Mouse (Mus musculus) bone marrow macrophage, adult 2 months (primary cell): ENCODE measurements around the gene Olfr611. TPM values are rescaled to one million over a fixed set of nuclear protein-coding genes. Genes with fewer than 3 reads are reported as not detected.
"Not testable (repeated sequence)": the region's sequence is repeated elsewhere in the genome, so short reads cannot be mapped to it uniquely, and the experiment has no call there.

Source experiments
- H3K27ac ChIP-seq: 2 replicates; pipeline ENCODE4 v1.5.1; 2012; ENCODE audit warnings: low read depth, low read length; ENCODE audit not compliant: insufficient read depth
- H3K4me1 ChIP-seq: 2 replicates; pipeline ENCODE4 v1.6.1; 2012; ENCODE audit warnings: low read length; ENCODE audit not compliant: control insufficient read depth, insufficient read depth
- H3K4me3 ChIP-seq: 2 replicates; pipeline ENCODE4 v1.5.1; 2012; ENCODE audit warnings: mild to moderate bottlenecking, low read length, moderate library complexity; ENCODE audit not compliant: insufficient read depth
- CTCF ChIP-seq: IDR thresholded peaks from 2 replicates; pipeline ENCODE4 v1.5.1; 2012; ENCODE audit warnings: low read depth, mild to moderate bottlenecking, low read length, moderate library complexity
- POLR2A ChIP-seq: IDR thresholded peaks from 2 replicates; pipeline ENCODE4 v1.6.1; 2012; ENCODE audit warnings: mild to moderate bottlenecking, low read depth, low read length, borderline replicate concordance
- polyA plus RNA-seq: library from polyadenylated mRNA; stranded (reverse); fragments of >200 nt; gene quantifications from 2 replicates; pipeline ENCODE4 v1.2.4, GENCODE M21; 2012; ENCODE audit not compliant: missing spikeins, insufficient read depth, insufficient read length

Gene Olfr611
- not detected in 2 replicates for polyA plus RNA-seq

DNA sequence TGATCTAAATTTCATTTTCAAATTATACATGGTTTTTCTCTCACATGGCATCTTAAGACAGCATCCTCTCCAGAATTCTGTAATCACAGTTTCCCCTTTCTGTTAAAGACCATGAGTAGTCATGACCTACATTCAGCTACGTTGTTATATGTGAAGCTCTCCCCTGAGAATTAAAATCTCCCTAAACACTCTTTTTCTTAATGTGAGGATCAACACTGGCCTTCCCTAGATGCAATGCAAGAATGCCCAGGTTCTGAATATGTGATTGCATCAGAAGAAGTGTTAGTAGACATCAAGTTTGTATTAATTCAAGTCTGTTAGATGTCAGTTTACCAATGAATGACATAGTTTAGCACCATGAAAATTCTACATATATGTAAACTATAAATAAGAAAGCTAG, at the start of gene Olfr611:
Gene Olfr611, minus strand, starts transcription at position 101 of the 400 bp plus-strand sequence.
- H3K4me3 ChIP-seq, H3K27ac ChIP-seq, H3K4me1 ChIP-seq: not testable (repeated sequence)

DNA sequence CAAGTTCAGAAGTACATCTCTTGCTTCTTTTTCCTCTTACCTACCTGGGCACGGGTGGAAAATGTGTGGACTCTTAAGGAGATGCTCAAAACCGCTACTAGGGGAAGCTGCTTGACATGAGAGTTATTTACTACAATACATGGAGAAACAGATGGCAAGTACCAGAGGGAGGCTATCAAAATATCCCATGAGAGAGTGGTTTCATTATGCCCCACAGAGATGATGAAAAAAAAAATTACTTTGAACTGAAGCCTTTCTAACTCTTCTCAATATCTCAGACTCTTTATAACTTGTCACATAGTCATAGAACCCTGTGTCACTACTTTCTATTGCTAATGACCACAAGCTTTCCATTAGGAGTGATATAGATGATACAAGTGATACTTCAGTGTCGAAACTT, 48.4 kb upstream of the Olfr611 start, which contains the start of gene Olfr616:
Gene Olfr616, minus strand, starts transcription at position 101 of the 400 bp plus-strand sequence.
- H3K4me3 ChIP-seq: no peak within 1 kb of the TSS
- H3K4me1 ChIP-seq: no peaks in the 10 kb centered on the region
- TF ChIP-seq POLR2A: no peak
- TF ChIP-seq CTCF: no peak
- no peak within 1 kb of the TSS for H3K27ac ChIP-seq

DNA sequence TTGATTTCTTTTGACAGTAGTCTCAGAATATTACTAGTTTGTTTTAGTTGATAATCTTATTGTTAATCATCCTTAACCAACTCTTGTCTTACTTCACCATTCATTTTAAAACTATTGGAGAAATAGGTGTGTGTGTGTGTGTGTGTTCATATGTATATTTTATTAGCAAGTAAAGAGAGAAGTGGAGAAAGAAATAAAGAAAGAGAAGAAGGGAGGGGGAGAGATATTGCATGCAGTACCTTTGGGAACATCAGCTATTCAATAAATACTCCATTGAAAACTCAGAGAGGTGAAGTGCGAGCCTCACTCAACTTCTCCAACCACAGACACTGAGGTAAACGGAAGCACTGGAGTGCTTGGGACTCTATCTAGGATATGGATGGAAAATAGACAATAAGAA, 35.1 kb upstream of the Olfr611 start, which contains the start of gene Olfr615:
Gene Olfr615, plus strand, starts transcription at position 301 of the 400 bp plus-strand sequence.
- Histone ChIP-seq H3K4me3 (no peak within 1 kb of the TSS), H3K27ac (no peak within 1 kb of the TSS), H3K4me1 (no peaks in the 10 kb centered on the region)
- no peak for TF ChIP-seq POLR2A

DNA sequence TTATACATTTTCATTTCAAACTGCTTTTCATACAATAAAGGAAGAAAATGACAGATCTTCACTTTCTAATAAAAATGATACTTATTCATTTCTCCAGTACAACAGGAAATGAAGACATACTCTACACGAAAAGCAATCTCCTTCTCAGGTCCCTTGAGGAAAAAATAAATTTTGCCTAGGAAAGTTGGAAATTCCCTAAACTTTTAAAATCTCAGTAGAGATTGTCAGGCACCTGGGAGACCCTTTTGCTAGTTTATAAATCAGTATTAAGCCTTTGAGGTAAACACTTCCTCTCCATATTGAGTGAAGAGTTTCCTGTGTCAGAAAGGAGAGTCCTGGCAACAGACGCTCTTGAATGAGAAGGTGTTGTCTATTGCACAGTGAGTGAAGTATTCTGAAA, 27.1 kb upstream of the Olfr611 start, which contains the start of gene Olfr613:
Gene Olfr613, plus strand, starts transcription at position 301 of the 400 bp plus-strand sequence.
- H3K4me3 ChIP-seq: no peak within 1 kb of the TSS
- TF ChIP-seq CTCF (no peak), POLR2A (no peak)

DNA sequence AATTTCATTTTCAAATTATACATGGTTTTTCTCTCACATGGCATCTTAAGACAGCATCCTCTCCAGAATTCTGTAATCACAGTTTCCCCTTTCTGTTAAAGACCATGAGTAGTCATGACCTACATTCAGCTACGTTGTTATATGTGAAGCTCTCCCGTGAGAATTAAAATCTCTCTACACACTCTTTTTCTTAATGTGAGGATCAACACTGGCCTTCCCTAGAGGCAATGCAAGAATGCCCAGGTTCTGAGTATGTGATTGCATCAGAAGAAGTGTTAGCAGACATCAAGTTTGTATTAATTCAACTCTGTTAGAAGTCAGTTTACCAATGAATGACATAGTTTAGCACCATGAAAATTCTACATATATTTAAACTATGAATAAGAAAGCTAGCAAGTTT, 22.0 kb upstream of the Olfr611 start, which contains the start of gene Olfr612:
Gene Olfr612, minus strand, starts transcription at position 101 of the 400 bp plus-strand sequence.
- not testable (repeated sequence) for H3K27ac ChIP-seq

More for the DNA sequence above, 27.1 kb upstream of the Olfr611 start, which contains the start of gene Olfr613:
- Histone ChIP-seq H3K4me1 (no peaks in the 10 kb centered on the region), H3K27ac (no peak within 1 kb of the TSS)

DNA sequence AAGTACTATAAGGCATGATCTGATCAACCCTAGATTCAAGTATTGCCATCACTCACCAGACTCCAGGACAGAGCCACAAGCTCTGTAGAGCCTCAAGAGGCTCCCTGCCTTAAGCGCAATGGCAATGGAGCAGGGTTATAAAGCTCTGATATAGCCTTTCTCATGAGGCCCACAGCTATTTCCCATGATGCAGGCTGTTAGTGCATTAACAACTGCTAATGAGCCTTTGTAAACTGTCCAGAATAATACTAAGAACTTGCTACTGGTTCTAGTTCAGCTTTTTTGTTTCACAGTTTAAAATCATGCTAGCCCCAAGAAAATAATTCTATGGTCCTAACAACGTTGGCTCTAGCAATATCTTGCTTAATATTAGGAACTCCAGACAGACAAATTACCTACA, 8.6 kb downstream of the Olfr611 start, which contains the start of gene Olfr610:
Gene Olfr610, minus strand, starts transcription at position 101 of the 400 bp plus-strand sequence.
- H3K4me1 ChIP-seq: no peaks in the 10 kb centered on the region
- H3K27ac ChIP-seq: no peak within 1 kb of the TSS
- TF ChIP-seq CTCF (no peak), POLR2A (no peak)

More for the DNA sequence above, 22.0 kb upstream of the Olfr611 start, which contains the start of gene Olfr612:
- H3K4me1 ChIP-seq, H3K4me3 ChIP-seq: not testable (repeated sequence)

DNA sequence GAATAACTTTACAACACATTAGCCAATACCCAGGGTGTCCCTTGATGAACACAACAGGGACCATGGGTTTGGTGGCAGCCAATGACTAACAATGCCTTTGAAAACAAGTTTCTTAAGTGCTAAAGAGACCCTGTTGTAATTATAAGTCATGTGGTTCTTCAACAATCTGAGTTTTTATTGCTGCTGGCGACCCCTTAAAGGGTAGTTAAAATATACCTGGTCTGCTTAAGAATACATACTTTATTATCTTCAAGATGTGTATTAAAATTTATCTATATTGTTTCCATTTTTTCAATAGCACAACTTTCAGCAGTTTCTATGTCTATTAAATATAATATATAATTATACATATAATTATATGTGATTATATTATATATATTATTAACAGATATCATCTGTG, 22.7 kb downstream of the Olfr611 start, which contains the start of gene Olfr609:
Gene Olfr609, minus strand, starts transcription at position 101 of the 400 bp plus-strand sequence.
- TF ChIP-seq POLR2A (no peak), CTCF (no peak)
- Histone ChIP-seq H3K4me3 (no peak within 1 kb of the TSS), H3K27ac (no peak within 1 kb of the TSS), H3K4me1 (no peaks in the 10 kb centered on the region)

More for the DNA sequence above, 8.6 kb downstream of the Olfr611 start, which contains the start of gene Olfr610:
- no peak within 1 kb of the TSS for H3K4me3 ChIP-seq

DNA sequence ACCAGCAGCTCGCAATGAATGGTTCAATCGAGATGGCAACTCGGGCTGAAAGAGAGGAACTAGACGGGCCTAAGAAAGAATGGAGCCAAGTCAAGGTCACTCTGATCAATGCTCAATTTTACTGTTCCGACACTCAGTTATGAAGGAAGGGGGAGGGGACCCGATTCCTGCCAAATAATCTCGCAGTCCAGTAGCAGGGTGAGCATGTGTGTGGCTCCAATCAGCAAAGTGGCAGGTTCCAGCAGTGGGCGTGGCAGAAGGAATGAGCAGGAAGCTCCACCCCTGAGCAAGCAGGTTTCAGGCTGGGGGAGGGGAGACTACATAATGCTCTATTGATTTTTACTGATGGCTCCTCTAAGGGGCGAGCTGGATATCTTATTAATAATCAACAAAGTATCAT, 43.5 kb downstream of the Olfr611 start:
- H3K4me1 ChIP-seq, H3K4me3 ChIP-seq: not testable (repeated sequence)

DNA sequence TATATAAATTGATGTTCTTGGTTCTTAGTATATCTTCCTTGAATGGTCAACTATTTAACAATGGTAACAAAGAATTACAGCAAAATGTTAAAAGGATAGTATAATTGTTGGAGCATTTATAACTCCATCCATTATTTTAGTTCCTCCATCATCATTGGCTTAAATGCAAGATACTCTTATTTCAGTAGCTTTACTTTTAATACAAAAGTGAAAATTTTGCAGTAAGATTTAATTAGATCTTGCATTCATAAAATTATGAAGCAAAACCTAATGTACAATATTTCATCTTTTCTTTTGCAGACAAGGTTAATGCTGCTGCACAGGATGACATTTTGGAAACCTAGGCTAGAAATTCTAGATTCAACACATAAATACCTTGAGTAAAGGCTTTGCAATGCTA, 51.1 kb downstream of the Olfr611 start, which contains the start of gene Olfr608:
Gene Olfr608, plus strand, starts transcription at position 301 of the 400 bp plus-strand sequence.
- Histone ChIP-seq H3K4me1 (no peaks in the 10 kb centered on the region), H3K4me3 (no peak within 1 kb of the TSS), H3K27ac (no peak within 1 kb of the TSS)
- TF ChIP-seq POLR2A (no peak), CTCF (no peak)

More for the DNA sequence above, 43.5 kb downstream of the Olfr611 start:
- H3K27ac ChIP-seq: not testable (repeated sequence)

Other genes starting within 250 kb of the Olfr611 start
- not detected in 2 replicates for gene Olfr596, start 215.2 kb downstream of the Olfr611 start, polyA plus RNA-seq
- 0.29 TPM in 1 of 2 replicates, not detected in the other for gene Olfr597, start 204.5 kb downstream of the Olfr611 start, polyA plus RNA-seq
- gene Olfr598, start 197.3 kb downstream of the Olfr611 start, polyA plus RNA-seq: not detected in 2 replicates
- gene Olfr599, start 184.9 kb downstream of the Olfr611 start, polyA plus RNA-seq: not detected in 2 replicates
- not detected in 2 replicates for gene Olfr600, start 171.2 kb downstream of the Olfr611 start, polyA plus RNA-seq
- not detected in 2 replicates for gene Olfr601, start 158.2 kb downstream of the Olfr611 start, polyA plus RNA-seq
- not detected in 2 replicates for gene Olfr603, start 134.7 kb downstream of the Olfr611 start, polyA plus RNA-seq
- not detected in 2 replicates for gene Usp17lc, start 105.8 kb downstream of the Olfr611 start, polyA plus RNA-seq
- not detected in 2 replicates for gene Olfr605, start 75.4 kb downstream of the Olfr611 start, polyA plus RNA-seq
- not detected in 2 replicates for gene Olfr606, start 71.8 kb downstream of the Olfr611 start, polyA plus RNA-seq
- gene Olfr607, start 56.7 kb downstream of the Olfr611 start, polyA plus RNA-seq: not detected in 2 replicates
- gene Olfr608, start 51.0 kb downstream of the Olfr611 start, polyA plus RNA-seq: not detected in 2 replicates
- gene Olfr609, start 22.8 kb downstream of the Olfr611 start, polyA plus RNA-seq: not detected in 2 replicates
- not detected in 2 replicates for gene Olfr610, start 8.7 kb downstream of the Olfr611 start, polyA plus RNA-seq
- not detected in 2 replicates for gene Olfr612, start 21.9 kb upstream of the Olfr611 start, polyA plus RNA-seq
- not detected in 2 replicates for gene Olfr613, start 27.2 kb upstream of the Olfr611 start, polyA plus RNA-seq
- gene Olfr615, start 35.2 kb upstream of the Olfr611 start, polyA plus RNA-seq: not detected in 2 replicates
- gene Olfr616, start 48.3 kb upstream of the Olfr611 start, polyA plus RNA-seq: not detected in 2 replicates
- gene Olfr617, start 52.2 kb upstream of the Olfr611 start, polyA plus RNA-seq: not detected in 2 replicates
- gene Olfr618, start 69.3 kb upstream of the Olfr611 start, polyA plus RNA-seq: not detected in 2 replicates
- gene Olfr619, start 79.7 kb upstream of the Olfr611 start, polyA plus RNA-seq: not detected in 2 replicates
- gene Olfr620, start 91.7 kb upstream of the Olfr611 start, polyA plus RNA-seq: 0.19 and 0.27 TPM in 2 replicates
- not detected in 2 replicates for gene Olfr622, start 121.9 kb upstream of the Olfr611 start, polyA plus RNA-seq
- gene Olfr623, start 142.9 kb upstream of the Olfr611 start, polyA plus RNA-seq: not detected in 2 replicates
- gene Olfr624, start 150.3 kb upstream of the Olfr611 start, polyA plus RNA-seq: not detected in 2 replicates
- gene Olfr625-ps1, start 161.9 kb upstream of the Olfr611 start, polyA plus RNA-seq: not detected in 2 replicates
- not detected in 2 replicates for gene Olfr243, start 193.8 kb upstream of the Olfr611 start, polyA plus RNA-seq
- gene Olfr628, start 209.5 kb upstream of the Olfr611 start, polyA plus RNA-seq: not detected in 2 replicates
- gene Olfr629, start 224.1 kb upstream of the Olfr611 start, polyA plus RNA-seq: not detected in 2 replicates
- gene Olfr630, start 236.5 kb upstream of the Olfr611 start, polyA plus RNA-seq: not detected in 2 replicates